Mouse (Mus musculus): ENCODE results near the gene Padi4. TPM values are rescaled to one million over a fixed set of nuclear protein-coding genes. Genes with fewer than 3 reads are reported as not detected.

The Padi4 gene
- polyA plus RNA-seq, 1 experiment, result 0.35 TPM

DNA sequence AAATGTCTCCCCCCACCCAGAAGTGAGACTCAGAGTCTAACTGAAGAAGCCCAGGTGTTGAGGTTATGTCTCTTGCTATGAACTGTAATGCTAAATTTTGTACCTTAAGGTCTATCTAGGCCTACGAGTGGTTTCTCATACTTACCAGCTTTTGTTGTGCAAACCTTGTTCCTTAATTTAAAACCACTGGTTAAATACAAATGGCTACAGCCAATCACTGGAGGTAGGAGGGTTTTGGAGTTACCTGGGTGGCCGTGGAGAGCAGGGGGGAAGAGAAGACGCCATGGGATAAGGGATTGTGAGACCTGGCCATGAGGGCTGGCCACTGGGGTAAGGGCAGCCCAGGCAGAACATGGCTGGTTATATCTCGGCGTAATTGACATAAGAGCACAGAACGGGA, 14.2 kb upstream of the Padi4 start:
- Histone ChIP-seq H3K36me3 (ENCODE audit: control insufficient read depth, insufficient read depth, low read length) (no peaks in the 10 kb centered on the region), H3K27me3 (ENCODE audit: control insufficient read depth, insufficient read depth, low read length) (no peaks in the 10 kb centered on the region), H3K27ac (ENCODE audit: insufficient read depth, low read depth, low read length) (no peak overlapping the region), H3K4me3 (ENCODE audit: low read depth, low read length) (no peak overlapping the region), H3K4me1 (ENCODE audit: control insufficient read depth, insufficient read depth, insufficient read length, low read length) (no peaks in the 10 kb centered on the region)
- WGBS, result 75% methylated on average over 6 of the region's 6 CpGs
- TF ChIP-seq POLR2A (IDR thresholded peaks at IDR 0.05; ENCODE audit: low read depth, low read length), result no peak
- no peak for TF ChIP-seq CTCF (IDR thresholded peaks at IDR 0.05; ENCODE audit: extremely low read depth, insufficient read length, insufficient replicate concordance, low read depth, low read length)

DNA sequence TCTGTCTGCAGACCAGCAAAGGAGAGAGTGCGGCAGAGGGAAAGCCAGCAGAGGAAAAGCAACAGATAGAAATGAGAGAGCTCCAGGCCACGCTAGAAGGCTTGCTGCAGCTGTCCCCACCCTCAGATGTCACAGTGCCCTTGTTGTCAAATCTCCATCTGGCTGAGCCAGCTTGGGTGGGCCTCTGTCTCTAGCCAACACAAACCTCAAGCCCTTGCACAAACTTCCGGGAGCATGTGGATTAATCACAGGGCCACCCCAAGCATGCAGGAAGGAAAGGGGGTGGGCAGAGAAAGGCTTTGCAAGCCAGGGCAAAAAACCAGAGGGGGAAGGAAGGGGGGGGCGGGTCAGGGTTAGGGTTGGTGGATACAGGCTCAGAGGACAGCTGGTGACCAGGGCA, 13.4 kb upstream of the Padi4 start:
- TF ChIP-seq CTCF (IDR thresholded peaks at IDR 0.05; ENCODE audit: extremely low read depth, insufficient read length, insufficient replicate concordance, low read depth, low read length) (no peak), POLR2A (IDR thresholded peaks at IDR 0.05; ENCODE audit: low read depth, low read length) (no peak)
- no peak overlapping the region for H3K4me3 ChIP-seq (ENCODE audit: low read depth, low read length)
- H3K4me1 ChIP-seq (ENCODE audit: control insufficient read depth, insufficient read depth, insufficient read length, low read length), result no peaks in the 10 kb centered on the region
- no peaks in the 10 kb centered on the region for H3K27me3 ChIP-seq (ENCODE audit: control insufficient read depth, insufficient read depth, low read length)
- no peak overlapping the region for H3K27ac ChIP-seq (ENCODE audit: insufficient read depth, low read depth, low read length)
- WGBS, result 64% methylated on average over 4 of the region's 4 CpGs
- no peaks in the 10 kb centered on the region for H3K36me3 ChIP-seq (ENCODE audit: control insufficient read depth, insufficient read depth, low read length)

DNA sequence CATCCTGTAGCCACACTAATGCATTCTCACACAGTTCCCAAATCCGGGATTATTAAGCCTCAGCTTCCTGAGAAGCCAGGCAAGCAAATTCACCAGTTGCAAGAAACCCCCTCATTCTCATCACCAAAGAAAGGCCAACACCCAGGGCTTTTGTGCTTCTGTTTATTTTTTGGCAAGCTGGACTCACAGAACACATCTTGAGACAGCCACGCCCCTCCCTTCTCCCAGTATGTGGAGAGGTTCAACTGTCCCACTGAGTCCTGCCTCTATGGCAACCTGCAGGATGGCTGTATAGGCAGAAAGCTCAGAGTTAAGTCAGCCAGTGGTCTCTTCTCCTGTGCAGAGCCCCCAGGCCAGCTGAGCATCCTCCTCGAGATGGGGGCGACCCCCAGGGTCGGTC, 11.2 kb upstream of the Padi4 start:
- H3K4me3 ChIP-seq (ENCODE audit: low read depth, low read length), result no peak overlapping the region
- TF ChIP-seq POLR2A (IDR thresholded peaks at IDR 0.05; ENCODE audit: low read depth, low read length), result no peak
- TF ChIP-seq CTCF (IDR thresholded peaks at IDR 0.05; ENCODE audit: extremely low read depth, insufficient read length, insufficient replicate concordance, low read depth, low read length), result no peak
- no peaks in the 10 kb centered on the region for H3K36me3 ChIP-seq (ENCODE audit: control insufficient read depth, insufficient read depth, low read length)
- no peaks in the 10 kb centered on the region for H3K4me1 ChIP-seq (ENCODE audit: control insufficient read depth, insufficient read depth, insufficient read length, low read length)
- H3K27me3 ChIP-seq (ENCODE audit: control insufficient read depth, insufficient read depth, low read length), result no peaks in the 10 kb centered on the region
- WGBS, result 83% methylated on average over 5 of the region's 5 CpGs
- no peak overlapping the region for H3K27ac ChIP-seq (ENCODE audit: insufficient read depth, low read depth, low read length)

- no peak overlapping the region for H3K27ac ChIP-seq (ENCODE audit: insufficient read depth, low read depth, low read length)
- H3K4me1 ChIP-seq (ENCODE audit: control insufficient read depth, insufficient read depth, insufficient read length, low read length), result no peaks in the 10 kb centered on the region
- H3K4me3 ChIP-seq (ENCODE audit: low read depth, low read length), result no peak overlapping the region
- no peaks in the 10 kb centered on the region for H3K36me3 ChIP-seq (ENCODE audit: control insufficient read depth, insufficient read depth, low read length)
- no peak for TF ChIP-seq CTCF (IDR thresholded peaks at IDR 0.05; ENCODE audit: extremely low read depth, insufficient read length, insufficient replicate concordance, low read depth, low read length)
- no peak for TF ChIP-seq POLR2A (IDR thresholded peaks at IDR 0.05; ENCODE audit: low read depth, low read length)
- 91% methylated on average over 9 of the region's 9 CpGs for WGBS
- H3K27me3 ChIP-seq (ENCODE audit: control insufficient read depth, insufficient read depth, low read length), result no peaks in the 10 kb centered on the region
Measured at GRCm38 (mm10) chr4:140784292-140784945, 10.4 kb upstream of the Padi4 start.

DNA sequence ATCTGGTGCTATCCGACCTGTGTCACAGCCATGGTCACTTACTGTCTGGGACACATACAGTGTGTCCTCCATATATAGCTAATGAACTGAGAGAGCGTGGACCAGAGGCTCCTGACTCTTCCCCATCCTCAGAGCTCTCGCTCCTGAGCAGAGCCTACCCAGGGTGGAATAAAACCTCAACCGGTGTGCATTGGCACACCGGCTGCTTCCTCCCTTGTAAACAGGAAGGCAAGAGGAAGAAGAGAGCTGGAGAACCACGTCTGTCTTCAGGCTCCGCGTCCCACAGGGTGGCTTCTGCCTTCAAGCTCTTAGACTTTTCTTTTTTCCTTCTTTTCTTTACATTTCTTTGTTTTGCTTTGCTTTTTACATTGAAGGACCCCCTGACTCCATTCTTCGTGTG, 8.8 kb upstream of the Padi4 start:
- Histone ChIP-seq H3K4me3 (ENCODE audit: low read depth, low read length) (no peak overlapping the region), H3K27me3 (ENCODE audit: control insufficient read depth, insufficient read depth, low read length) (no peaks in the 10 kb centered on the region), H3K27ac (ENCODE audit: insufficient read depth, low read depth, low read length) (no peak overlapping the region), H3K4me1 (ENCODE audit: control insufficient read depth, insufficient read depth, insufficient read length, low read length) (no peaks in the 10 kb centered on the region), H3K36me3 (ENCODE audit: control insufficient read depth, insufficient read depth, low read length) (no peaks in the 10 kb centered on the region)
- TF ChIP-seq CTCF (IDR thresholded peaks at IDR 0.05; ENCODE audit: extremely low read depth, insufficient read length, insufficient replicate concordance, low read depth, low read length) (no peak), POLR2A (IDR thresholded peaks at IDR 0.05; ENCODE audit: low read depth, low read length) (no peak)
- WGBS, result 79% methylated on average over 9 of the region's 9 CpGs

- H3K36me3 ChIP-seq (ENCODE audit: control insufficient read depth, insufficient read depth, low read length), result no peaks in the 10 kb centered on the region
- 70% methylated on average over 14 of the region's 14 CpGs for WGBS
- H3K4me3 ChIP-seq (ENCODE audit: low read depth, low read length), result no peak overlapping the region
- no peaks in the 10 kb centered on the region for H3K27me3 ChIP-seq (ENCODE audit: control insufficient read depth, insufficient read depth, low read length)
- no peak overlapping the region for H3K27ac ChIP-seq (ENCODE audit: insufficient read depth, low read depth, low read length)
- no peaks in the 10 kb centered on the region for H3K4me1 ChIP-seq (ENCODE audit: control insufficient read depth, insufficient read depth, insufficient read length, low read length)
- TF ChIP-seq POLR2A (IDR thresholded peaks at IDR 0.05; ENCODE audit: low read depth, low read length) (no peak), CTCF (IDR thresholded peaks at IDR 0.05; ENCODE audit: extremely low read depth, insufficient read length, insufficient replicate concordance, low read depth, low read length) (no peak)
Measured at GRCm38 (mm10) chr4:140780507-140780906, 6.5 kb upstream of the Padi4 start.

- Histone ChIP-seq H3K4me3 (ENCODE audit: low read depth, low read length) (no peak overlapping the region), H3K27me3 (ENCODE audit: control insufficient read depth, insufficient read depth, low read length) (no peaks in the 10 kb centered on the region), H3K4me1 (ENCODE audit: control insufficient read depth, insufficient read depth, insufficient read length, low read length) (no peaks in the 10 kb centered on the region), H3K27ac (ENCODE audit: insufficient read depth, low read depth, low read length) (no peak overlapping the region), H3K36me3 (ENCODE audit: control insufficient read depth, insufficient read depth, low read length) (no peaks in the 10 kb centered on the region)
- WGBS, result 25% methylated on average over 19 of the region's 19 CpGs
- no peak for TF ChIP-seq CTCF (IDR thresholded peaks at IDR 0.05; ENCODE audit: extremely low read depth, insufficient read length, insufficient replicate concordance, low read depth, low read length)
- TF ChIP-seq POLR2A (IDR thresholded peaks at IDR 0.05; ENCODE audit: low read depth, low read length), result no peak
Measured at GRCm38 (mm10) chr4:140779803-140780397, 5.9 kb upstream of the Padi4 start.
